Mouse (Mus musculus) urinary bladder, postnatal 36 days (tissue): ENCODE results near the gene Ndc1.
"Not testable (repeated sequence)": the region's sequence is repeated elsewhere in the genome, so short reads cannot be mapped to it uniquely, and the experiment has no call there.

ENCODE experiments used
- DNase-seq, 2 experiments: peaks; one replicate each; pipeline ENCODE4 v3.0.0; 2022; ENCODE audit warnings: low spot score in 2 of 2, mixed read lengths in 1 of 2

Ndc1 gene

GRCm38 (mm10) chr4:107364190-107364639, 3.4 kb upstream of the Ndc1 start:
- no peak for DNase-seq

- DNase-seq, result not testable (repeated sequence)
Measured at GRCm38 (mm10) chr4:107366408-107366807, 1.2 kb upstream of the Ndc1 start.

GRCm38 (mm10) chr4:107372304-107372703, 4.7 kb downstream of the Ndc1 start:
- DNase-seq, result no peak

- DNase-seq, result no peak
Measured at GRCm38 (mm10) chr4:107374677-107375076, 7.1 kb downstream of the Ndc1 start.

GRCm38 (mm10) chr4:107378954-107379353, 11.4 kb downstream of the Ndc1 start:
- DNase-seq, result no peak

DNA sequence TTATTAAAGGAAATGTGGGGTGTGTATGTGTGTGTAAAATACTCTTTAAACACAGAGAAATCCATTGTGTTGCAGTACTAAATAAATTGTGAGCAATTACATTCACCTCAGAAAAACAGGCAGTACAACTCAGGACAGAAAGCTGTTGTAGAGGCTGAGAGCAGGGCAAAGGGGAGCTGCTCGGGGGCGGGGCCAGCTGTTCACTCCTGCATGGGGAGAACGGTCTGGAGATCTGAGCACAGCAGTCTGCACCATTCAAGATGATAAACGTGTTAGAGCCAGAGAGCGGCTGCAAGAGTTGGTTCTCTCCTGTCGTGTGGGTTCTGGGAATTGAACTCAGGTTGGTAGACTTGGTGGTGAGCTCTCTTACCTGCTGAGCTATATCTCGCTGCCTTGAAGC, 13.3 kb downstream of the Ndc1 start:
- DNase-seq, result peak in 1 of 2 experiments; percentile 25

- peak in 1 of 2 experiments; percentile 57 for DNase-seq
Measured at GRCm38 (mm10) chr4:107387038-107387437, 19.5 kb downstream of the Ndc1 start.

DNA sequence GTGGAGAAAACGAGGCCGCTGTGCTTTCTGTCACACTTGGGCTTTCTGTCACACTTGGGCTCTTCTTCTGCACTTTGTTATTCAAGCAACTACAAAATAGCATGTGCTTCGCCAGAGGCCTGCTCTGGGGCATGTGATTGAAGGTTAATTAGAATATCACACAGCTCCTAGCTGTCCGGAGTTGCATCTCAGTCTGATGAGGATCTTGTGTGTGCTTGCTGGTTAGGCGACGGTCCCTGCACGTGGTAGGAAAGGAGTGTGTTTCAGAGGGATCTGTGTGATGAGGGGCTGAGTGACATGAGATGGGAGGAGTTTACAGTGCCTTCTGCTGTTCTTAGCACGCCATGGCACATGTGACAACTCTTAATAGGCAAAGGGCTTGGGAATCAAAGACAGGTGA, 19.9 kb downstream of the Ndc1 start:
- DNase-seq, result no peak

DNA sequence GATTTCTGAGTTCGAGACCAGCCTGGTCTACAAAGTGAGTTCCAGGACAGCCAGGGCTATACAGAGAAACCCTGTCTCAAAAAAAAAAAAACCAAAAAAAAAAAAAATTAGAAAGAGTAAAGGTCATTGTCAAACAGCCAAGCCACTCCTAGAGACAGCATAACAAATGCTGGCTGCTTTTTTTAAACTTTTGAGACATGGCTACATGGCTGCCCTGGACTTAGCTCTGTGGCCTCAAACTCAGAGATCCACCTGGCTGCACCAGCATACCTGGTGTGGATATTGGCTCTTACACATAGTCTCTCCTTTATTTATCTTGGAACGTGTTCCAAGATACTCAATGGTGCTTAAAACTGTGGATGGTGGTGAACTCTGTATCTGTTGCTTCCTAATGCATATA, 20.7 kb downstream of the Ndc1 start:
- no peak for DNase-seq

DNA sequence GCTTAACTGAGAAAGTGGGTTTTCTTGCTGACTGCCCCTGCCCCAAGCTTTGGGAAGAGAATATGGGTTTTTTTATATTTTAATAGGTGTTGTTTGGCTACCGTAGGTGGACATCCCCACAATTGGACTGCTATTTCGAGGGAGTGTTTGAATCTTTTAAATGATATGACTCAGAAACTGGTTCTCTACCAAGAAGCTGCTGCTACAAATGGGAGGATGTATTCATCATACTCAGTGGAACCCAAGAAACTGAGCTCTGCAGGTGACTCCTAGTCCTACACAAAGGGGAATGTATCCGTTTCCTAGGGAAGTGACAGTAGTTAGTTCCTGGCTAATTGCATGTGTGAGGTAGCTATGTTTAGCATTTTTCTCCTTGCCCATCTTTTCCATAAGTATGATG, 21.8 kb downstream of the Ndc1 start:
- no peak for DNase-seq

DNA sequence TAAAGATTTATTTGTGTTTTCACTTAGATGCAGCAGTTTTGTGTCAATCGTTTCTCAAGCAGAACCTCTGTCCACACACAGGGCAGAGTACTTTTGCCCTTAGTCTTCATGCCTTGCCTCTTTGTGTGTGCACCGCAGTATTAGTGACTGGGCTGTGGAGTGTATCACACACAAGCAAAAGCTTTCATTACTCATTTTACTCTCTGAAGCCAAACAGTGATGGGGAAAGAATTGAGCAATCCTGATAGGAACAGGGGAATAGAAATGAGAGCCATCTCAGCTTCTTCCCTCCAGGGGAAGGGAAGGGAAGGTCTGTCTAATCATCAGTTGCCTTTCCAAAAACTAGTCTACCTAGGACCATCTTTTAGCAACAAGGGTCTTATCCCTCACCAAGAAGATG, 26.2 kb downstream of the Ndc1 start:
- DNase-seq, result no peak

DNA sequence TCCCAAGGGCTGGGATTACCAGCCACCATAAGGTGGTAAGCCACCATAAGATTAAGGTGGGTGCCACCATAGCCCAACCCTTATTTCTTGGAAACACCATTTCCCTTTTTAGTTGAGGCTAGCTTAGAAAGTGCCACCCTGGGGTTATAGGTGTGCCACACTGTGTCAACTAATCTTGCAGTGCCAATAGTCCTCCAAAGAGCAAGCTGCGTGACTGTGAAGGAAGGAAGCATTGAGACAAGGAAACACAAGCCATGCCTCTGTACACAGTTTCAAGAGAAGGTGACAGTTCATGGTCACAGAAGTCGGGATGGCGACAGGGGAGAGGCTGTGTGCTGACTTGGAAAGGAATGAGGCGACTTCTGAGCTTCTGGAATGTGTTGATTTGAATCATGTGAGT, 52.6 kb downstream of the Ndc1 start:
- DNase-seq, result no peak

GRCm38 (mm10) chr4:107421711-107422110, 54.1 kb downstream of the Ndc1 start:
- no peak for DNase-seq

DNA sequence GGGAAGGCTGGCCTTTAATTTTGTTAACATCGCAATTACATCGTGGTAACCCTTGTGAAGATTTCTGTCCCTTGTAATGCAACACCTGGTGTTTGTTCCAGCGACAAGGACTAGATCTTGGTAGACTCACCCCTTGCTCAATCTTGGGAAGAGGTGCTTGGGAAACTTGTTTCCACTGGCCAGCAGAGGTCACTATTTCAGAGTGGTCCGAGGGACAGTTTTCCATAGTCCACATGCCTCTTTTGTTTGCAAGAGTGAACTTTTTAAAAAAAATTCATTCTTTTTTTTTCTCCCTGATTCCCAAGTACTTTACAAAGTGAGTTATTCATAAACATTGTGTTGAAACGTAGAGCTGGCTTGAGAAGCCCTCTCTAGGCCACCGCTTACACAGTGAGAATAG, 54.6 kb downstream of the Ndc1 start:
- DNase-seq, result peak in 1 of 2 experiments; percentile 35

- DNase-seq, result no peak
Measured at GRCm38 (mm10) chr4:107425616-107426015, 58.0 kb downstream of the Ndc1 start.

- no peak for DNase-seq
Measured at GRCm38 (mm10) chr4:107426631-107427030, 59.0 kb downstream of the Ndc1 start.

GRCm38 (mm10) chr4:107432717-107433116, 65.1 kb downstream of the Ndc1 start:
- DNase-seq, result peak in 1 of 2 experiments; percentile 34

DNA sequence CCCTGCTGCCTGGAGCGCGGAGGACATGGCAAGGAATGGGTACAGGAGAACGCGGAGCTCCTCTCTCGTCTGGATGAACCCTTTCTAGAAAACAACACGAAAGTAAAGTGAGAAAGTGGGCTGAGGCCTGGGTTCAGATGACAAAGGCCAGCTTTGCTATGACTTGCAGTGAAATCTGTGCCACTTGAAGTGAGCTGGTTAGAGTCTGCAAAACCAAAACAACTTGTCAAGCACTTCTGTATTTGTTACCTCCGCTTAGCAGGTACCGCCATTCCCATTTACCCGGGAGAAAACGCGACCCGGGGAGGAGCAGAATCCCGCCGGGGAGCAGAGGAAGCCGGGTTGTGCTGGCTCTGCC, 66.4 kb downstream of the Ndc1 start:
- no peak for DNase-seq

- DNase-seq, result peak in 1 of 2 experiments; percentile 32
Measured at GRCm38 (mm10) chr4:107434356-107435237, 67.0 kb downstream of the Ndc1 start, which contains the start of gene Glis1. TSS of gene Glis1 (plus strand) at chr4:107434591.

DNA sequence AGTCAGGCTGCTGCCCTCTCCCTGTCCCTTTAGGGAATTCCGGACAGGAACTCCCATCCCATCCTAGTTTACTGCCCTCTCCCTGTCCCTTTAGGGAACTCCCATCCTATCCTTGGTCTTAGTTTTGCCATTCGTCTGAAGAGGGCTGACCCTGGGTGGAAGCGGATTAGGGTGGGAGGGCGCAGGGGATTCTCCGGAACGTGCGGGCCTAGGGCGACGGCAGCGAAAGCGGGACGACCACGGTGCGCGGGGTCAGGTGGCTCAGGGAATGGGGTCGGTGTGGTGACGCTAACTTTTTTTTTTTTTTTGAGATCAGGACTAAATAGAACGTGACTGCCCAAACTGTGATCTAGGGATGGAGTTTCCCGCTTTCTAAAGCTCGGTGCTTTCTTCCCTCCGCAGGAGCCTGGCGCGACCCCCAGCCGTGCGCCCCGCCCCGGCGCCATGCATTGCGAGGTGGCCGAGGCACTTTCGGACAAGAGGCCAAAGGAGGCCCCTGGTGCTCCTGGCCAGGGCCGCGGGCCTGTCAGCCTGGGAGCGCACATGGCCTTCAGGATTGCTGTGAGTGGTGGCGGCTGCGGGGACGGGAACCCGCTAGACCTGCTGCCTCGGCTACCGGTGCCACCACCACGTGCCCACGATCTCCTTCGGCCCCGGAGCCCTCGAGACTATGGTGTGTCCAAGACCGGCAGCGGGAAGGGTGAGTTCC, 67.8 kb downstream of the Ndc1 start:
- DNase-seq, result no peak

DNA sequence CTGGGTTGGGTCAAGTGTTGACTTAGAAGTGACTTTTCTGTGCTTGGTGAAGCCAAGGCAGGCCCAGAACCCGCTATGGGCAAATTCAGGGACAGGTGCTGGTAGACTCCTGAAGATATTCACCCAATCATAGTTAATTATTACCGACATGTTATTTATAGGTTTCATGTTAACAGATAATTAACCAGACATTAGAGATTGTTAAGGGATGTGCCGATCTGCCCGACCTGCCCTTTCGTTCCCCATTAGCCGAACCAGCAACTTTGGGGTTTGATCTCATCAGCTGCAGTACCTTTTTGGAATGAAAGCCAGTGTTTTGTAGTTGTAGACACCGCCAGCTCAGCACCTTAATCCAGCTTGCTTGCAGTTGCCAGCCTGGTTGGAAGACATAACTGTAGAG, 68.9 kb downstream of the Ndc1 start:
- no peak for DNase-seq

- DNase-seq, result no peak
Measured at GRCm38 (mm10) chr4:107438741-107439140, 71.2 kb downstream of the Ndc1 start.

- no peak for DNase-seq
Measured at GRCm38 (mm10) chr4:107440306-107440705, 72.7 kb downstream of the Ndc1 start.
